Mouse (Mus musculus): ENCODE data around the gene Cnot1.

GRCm38 (mm10) chr8:95835891-95836290 lies 28.6 kb upstream of the Cnot1 start:
- TF ChIP-seq CTCF (IDR thresholded peaks at IDR 0.05; ENCODE audit: low read depth) = no peak
- no peak for TF ChIP-seq EP300 (optimal IDR thresholded peaks at IDR 0.05)

All from stomach, postnatal 0 days (tissue).